Mouse (Mus musculus): Measurements from ENCODE around the gene Mtln.

Gene Mtln

DNA sequence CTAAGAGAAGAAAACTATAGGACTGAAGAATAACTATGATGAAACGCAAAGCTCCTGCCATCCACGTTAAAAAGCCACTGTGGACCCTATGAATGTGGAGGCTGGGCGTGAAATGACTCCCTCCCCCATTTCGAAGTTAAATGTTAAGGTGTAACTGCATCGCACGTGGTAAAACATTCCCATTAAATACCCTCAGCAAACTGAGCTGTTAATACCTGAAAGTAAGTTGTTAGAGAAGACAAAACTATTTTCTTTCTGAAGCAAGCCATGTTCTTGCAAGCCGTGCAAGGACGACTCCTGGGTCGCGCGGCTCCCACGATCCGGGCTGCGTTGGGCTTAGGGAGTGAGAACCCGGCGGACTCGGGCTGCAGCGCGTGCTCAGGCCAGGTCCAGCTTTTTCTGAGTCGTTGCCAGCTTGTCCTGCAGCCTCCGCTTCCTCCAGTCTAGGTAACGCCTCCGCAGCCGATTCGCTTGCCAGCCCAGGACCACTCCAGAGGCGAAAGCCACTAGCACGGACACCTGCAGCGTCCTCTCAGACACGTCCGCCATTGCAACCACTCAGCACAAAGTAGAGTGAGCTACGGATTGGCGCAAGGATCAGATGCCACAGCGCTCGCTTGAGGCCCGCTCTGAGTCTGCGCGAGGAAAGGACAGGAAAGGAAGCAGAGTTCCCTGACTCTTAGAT, at the start of gene Mtln:
Gene Mtln (minus strand): TSS at position 570 of the 685 bp plus-strand sequence.
- peak; percentile 79 to 85 for DNase-seq (ENCODE audit: low spot score in 2 of 2)

DNA sequence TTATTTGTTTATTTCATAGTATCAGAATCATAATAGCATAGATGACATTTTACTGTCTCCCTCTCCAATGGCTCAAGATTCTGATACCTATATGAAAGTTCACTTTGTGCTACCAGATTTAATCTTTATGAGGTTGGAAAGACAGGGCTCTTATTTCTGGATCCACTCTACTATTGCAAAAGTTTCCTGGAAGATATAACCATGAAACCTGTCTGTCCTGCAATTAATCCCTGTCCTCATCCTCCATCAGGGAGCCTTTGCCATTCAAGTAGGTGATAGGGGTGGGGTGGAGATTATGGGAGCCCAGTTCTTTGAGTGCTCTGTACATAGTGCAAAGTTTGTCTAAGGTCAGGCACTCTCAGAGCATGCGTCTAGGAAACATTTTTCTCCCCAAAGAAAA, 49.1 kb upstream of the Mtln start:
- no peak for DNase-seq (ENCODE audit: low spot score in 2 of 2)

DNA sequence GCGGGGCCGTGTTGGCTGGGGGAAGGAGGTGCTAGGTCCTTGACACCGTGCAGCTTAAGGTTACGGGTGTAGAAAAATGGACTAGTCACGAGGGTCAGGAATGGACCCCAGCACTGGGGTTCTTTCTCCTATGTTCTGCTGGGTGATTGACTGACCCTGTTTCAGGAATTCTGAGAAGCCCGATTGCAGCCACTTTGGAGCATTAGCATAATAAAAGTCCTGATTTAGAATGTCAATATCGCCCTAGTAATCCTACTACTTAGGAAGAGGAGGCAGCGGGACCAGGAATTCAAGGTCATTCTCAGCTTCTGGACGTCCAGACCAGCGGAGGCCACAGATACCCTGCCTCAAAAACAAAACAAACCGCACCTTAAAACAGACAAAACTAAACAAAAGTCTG, 47.1 kb upstream of the Mtln start:
- DNase-seq (ENCODE audit: low spot score in 2 of 2), result no peak

DNA sequence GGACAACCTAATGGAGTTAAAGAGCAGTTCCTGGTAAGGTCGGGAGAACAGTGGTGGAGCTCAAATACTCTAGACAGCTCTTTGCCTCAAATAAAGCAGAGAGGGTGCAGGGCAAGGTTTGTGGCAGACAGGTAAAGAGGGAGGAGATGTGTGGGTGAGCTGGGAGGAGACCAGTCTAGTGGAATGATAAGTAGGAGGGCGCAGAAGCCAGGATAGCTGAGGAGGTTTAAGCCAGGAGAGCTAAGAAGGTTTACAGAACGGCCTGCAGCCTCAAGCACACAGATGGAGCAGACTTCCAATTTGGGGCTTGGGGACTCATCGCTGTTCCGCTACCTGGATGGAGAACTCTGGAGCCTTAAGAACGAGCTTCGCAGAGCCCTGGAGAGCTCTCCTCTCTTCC, 46.3 kb upstream of the Mtln start, which contains the start of gene Acoxl:
Gene Acoxl (plus strand): TSS at position 301 of the 400 bp plus-strand sequence.
- DNase-seq (ENCODE audit: low spot score in 2 of 2), result no peak

DNA sequence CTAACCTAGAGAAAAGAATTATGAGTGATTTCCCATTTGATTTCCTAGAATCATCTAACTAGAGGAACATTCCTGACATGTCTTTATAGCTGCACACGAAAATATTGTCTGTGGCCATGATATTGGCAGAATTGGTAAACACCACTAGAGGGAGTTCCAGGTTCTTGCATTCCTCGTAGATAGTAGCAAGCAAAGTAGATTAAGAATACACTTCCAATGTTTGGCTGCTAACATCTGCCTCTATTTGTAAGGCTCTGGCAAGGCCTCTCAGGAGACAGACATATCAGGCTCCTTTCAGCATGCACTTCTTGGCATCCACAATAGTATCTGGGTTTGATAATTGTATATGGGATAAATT, 40.5 kb upstream of the Mtln start:
- DNase-seq (ENCODE audit: low spot score in 2 of 2), result no peak

DNA sequence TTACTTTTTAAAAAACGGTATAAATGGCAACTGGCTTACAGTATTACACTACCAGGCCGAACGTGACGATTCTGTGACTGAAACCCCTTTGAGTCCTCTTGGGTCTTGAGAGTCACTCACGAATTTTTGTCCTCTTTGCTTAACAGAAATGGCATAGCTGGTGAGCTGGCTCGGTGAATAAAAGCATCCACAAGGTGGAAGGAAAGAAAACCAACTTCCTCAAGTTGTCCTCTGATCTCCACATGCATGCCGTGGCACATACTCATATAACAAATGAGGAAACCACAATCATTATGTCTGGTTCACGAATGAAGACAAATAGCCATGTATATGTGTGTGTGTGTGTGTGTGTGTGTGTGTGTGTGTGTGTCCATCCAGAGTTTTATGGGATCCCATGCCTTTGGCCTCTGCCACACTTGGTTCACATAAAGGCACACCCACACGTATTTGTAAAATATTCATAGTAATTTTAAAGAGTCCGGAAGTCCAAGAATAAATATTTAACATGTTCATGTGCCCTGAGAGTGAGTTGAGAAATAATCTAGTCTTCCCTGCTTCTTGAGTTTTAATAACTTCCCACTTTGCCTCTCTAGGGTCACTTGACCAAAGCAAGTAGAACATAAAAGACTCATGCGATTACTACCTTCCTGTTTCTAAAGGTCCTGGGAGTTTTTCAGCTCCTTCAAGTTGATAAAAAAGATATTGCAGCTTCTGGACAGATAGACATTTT, 40.0 kb upstream of the Mtln start:
- no peak for DNase-seq (ENCODE audit: low spot score in 2 of 2)

DNA sequence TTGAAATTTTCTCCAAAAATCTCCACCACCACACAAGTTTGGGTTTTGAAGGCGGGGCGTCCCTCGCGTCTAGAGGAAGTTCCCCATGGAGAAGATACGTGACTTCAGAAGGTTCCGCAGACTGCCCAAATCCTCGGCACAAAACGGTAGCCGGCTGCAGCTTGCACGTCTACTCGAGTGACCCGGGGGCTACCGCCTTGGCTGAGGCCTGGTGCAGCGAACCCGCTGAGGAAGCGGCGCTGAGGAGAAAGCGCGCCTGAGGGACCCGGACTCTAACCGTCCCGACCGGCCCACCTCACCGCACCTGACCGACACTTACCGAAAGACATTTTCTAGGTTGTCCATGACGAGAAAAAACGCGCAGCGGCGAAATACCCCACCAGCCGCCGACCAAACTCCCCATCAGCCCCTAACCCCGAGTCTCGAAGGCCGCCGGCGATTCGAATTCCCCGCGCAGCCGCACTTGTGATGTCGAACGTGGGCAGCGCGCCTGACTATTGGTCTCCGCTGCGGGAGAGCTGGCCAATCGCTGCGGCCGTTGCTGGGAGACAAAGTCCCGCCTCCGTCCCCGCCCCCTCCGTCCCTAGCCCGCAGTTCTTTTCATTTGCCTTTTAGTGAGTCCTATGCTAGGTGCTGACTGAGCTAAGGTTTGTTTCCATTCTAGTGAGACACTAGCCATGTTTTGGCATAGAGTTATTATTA, 39.3 kb upstream of the Mtln start, which contains the start of gene Bub1:
Gene Bub1 (minus strand): TSS at position 465 of the 702 bp plus-strand sequence.
- DNase-seq (ENCODE audit: low spot score in 2 of 2), result peak; percentile 89 to 93

DNA sequence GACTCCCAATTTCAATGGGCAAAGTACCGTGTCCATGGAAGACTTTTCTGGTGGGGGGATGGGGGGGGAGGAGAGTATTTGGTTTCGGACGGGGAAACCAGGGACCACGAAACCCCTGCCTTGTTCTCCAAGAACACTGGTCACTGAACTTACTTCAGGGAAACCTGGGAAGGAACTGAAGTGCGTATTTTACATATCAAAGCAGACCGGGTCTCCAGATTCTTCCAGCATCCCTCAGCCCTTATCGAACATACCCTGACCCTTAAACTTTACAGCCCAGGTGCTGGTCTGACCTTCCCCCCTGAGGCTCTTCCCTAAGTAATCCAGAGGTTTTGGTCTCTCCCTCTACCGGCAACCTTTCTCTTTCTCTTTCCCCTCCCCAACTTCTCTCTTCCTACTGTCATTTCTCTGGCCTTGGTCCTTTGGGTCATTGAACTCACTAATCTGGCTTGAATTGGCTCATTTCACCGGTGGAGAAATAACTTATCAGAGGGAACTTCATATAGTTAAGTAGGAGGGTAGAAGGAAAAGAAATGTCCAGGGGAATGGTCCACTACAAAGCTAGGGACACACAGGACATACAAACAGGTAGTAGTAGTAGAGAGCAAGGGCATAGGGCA, 2.5 kb downstream of the Mtln start:
- no peak for DNase-seq (ENCODE audit: low spot score in 2 of 2)

DNA sequence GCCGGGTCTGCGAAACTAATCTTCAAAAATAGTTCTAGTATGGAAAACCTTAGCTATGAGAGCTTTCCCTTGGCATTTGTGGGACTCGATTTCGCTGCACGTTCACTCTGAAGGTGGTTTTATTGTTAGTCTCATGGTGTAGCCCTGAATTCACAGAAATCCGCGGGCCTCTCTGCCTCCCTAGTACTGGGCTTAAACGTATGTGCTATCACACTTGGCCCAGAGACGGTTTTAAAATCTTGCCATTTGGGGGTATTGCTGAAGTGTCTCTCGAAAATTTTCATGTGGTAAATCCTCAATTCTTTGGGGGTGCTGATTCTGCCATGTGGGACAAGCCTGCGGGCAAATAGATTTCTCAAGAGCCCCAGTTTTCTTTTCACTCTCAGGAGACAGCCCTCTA, 3.1 kb downstream of the Mtln start:
- DNase-seq (ENCODE audit: low spot score in 2 of 2), result no peak

DNA sequence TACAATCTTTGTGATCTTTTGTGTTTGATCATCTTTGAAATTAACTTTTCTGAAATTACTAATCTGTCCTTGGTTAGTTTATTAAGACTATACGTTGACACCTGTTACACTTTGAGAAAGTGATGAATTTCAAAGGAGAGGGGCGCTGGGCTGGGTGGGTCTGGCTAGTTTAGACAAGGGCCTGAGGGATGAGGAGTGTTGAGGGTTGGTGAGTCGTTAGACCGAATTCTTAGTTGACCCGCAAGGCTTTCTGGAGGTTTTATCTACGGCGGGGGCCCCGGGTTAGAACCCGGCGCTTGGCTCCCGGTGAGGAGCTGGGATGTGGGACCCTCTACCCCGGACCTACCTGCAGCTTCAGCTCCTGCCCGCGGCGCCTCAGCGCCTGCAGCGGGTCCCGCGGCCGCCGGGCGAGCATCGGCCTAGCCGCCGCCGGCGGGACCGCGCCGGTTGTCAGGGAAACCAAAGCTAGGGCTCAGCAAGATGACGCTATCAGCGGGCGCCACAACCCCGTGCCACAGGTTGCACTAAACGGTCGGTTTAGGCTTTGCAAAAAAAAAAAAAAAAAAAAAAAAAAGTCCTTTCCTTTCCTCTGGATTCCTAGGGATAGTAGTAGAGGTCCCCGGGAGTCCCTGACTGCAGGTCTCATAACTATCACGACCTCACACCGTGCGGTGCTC, 3.7 kb downstream of the Mtln start, which contains the start of gene Nphp1:
Gene Nphp1 (minus strand): TSS at position 458 of the 677 bp plus-strand sequence.
- peak; percentile 77 to 86 for DNase-seq (ENCODE audit: low spot score in 2 of 2)

DNA sequence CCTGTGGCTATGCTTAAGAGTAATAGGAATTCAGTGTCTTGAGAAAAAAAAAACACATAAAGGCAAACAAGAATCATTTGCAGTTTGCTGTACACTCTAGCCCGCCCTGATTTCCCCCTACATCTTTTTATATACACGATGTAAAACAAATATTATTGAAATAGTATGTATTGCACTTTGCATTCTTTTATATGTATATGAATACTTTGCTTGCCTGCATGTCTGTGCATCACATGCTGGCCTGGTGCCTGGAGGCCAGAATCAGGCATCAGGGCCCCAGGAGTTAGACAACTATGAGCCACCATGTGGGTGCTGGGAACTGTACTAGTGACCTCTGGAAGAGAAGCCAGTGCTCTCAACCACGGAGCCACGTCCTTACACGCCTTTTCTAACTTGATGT, 5.1 kb downstream of the Mtln start:
- no peak for DNase-seq (ENCODE audit: low spot score in 2 of 2)

DNA sequence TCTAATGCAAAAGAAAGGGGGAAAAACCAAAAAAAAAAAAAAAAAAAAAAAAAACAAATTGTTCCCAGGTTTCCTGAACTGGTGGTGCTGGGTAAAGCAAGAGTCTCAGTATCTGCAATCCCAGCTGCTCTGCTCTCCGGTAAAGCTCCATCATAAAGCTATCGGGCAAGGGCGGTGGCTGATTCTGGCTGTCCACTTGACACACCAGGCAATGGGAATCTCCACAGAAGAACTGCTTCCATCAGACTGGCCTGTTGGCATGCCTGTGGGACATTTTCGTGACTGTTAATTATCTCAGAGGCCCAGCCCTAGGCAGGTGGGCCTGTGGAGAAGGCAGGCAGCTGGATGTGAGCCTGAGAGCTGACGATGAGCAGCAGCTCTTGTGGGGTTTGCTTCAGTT, 13.8 kb downstream of the Mtln start:
- peak in 1 of 2 experiments; percentile 52 for DNase-seq (ENCODE audit: low spot score in 2 of 2)

DNA sequence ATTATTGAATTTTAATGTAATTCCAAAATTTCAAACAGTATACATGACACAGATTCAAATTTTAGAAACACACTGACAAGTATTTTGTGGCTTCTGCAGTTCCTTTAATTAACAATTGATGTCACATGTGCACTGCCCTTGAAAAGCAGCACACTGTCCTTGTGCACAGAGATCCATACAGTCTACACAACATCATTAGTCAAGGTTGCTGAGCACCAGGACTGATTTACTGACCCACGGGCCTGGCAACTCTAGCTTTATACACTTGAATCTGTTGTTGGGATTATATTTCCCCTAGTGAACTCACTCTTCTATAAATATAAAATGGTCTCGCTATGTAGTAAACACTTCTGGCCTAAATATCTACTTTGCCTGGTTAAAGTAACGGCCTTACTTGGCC, 17.3 kb downstream of the Mtln start:
- no peak for DNase-seq (ENCODE audit: low spot score in 2 of 2)

DNA sequence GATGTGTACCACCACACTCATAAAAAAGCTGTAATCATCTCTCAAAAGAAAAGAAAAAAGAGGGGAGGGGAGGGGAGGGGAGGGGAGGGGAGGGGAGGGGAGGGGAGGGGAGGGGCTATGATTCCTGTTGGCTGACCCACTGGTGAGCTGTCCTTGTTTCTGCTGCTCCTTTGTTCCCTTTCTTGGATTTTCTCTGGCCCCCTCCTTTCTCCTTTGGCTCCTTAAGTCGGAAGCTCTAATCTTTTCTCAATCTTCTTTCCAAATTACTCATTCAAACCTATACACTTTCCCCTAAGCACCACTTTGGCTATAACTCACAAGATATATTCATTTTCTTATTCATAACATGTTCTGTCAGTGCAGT, 17.7 kb downstream of the Mtln start:
- no peak for DNase-seq (ENCODE audit: low spot score in 2 of 2)

DNA sequence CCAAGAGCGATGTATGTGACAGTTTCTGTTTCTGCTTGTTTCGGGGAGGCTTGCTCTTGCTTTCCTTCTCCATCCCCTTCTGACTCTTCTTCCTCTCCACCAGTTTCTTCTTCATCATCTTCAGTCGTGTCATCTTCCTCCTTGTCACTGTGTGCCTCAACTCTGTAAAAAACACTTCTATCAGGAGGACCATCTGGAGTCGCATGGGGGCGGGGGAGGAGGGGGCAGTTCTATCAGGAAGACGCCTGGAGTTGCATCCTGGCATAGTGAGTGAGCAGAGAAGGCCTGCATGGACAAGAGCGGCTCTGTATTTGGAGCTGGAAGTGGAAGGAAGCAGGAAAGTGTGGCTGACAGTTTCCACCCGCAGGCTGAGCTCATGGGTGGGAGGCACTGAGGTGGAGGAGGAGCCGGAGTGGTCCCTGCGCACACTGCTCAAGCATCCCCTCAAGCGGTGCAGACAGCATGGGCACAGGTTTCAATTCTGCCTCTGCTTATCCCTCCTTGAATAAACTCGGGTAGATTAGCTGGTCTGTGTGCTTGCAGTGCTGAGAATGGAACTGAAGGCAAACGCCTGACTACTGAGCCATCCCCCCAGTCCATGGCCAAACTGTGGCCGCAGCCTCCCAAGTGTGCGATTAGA, 18.2 kb downstream of the Mtln start:
- no peak for DNase-seq (ENCODE audit: low spot score in 2 of 2)

DNA sequence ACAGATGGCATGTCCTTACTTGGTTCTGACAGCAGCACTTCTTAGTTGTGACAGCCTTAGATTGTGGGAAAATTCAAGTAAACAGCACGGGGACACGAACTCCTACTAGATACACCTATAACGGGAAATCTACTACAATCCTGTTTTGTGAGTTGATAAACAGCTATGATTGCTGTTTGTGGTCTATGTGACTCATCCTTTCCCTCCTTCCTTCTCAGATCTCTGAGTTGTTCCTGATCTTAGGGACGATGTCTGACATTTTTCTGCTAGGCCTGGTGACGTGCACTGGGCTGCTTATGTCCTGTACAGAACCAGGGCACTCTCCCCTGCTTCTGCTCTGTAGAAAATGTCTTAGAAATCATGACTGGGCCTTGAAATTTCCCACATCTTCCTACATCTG, 30.7 kb downstream of the Mtln start:
- no peak for DNase-seq (ENCODE audit: low spot score in 2 of 2)

DNA sequence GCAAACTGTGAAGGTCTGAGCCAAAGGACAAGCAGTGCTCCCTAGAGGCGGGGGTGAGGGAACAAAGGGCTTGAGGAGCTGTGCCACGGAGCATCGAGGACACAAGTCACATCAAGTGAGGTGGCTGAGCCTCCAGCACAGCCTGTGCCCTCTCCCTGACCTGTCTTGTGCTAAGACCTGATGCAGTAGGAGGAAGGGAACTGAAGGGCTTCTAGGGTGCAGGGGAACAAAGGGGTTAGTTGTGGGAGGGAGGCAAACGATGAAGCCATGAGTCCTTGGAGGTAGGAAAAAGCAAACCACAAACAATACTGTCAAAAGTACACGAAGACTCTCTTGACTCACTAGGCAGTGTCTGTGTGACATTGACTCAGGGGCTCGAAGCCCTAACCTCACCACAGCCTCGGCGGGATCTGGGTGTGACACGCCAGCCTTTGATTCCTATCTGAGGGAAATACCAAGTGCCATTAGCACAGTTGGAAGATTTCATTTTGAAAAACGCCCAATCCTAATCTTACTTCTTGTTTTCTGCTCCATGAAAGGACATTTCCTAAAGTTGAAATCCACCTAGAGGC, 31.8 kb downstream of the Mtln start:
- DNase-seq (ENCODE audit: low spot score in 2 of 2), result no peak

DNA sequence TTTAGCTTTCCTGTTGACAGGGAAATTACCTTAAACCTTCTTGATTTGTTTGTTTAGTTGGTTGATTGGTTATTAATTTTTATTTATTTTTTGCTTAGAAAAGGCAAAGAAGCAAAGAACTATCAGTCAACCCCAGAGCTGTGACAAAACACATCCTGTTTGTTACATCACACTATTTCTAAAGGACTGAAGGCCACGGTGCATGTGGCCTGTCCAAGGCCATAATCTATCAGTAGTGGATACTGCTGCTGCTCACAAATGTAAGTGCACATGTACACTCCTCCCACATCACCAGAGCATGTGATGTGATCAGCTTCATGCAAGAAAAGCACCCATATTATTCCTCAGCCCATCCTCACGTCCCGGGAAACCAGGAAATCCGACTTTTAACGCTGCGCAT, 32.3 kb downstream of the Mtln start:
- DNase-seq (ENCODE audit: low spot score in 2 of 2), result no peak

DNA sequence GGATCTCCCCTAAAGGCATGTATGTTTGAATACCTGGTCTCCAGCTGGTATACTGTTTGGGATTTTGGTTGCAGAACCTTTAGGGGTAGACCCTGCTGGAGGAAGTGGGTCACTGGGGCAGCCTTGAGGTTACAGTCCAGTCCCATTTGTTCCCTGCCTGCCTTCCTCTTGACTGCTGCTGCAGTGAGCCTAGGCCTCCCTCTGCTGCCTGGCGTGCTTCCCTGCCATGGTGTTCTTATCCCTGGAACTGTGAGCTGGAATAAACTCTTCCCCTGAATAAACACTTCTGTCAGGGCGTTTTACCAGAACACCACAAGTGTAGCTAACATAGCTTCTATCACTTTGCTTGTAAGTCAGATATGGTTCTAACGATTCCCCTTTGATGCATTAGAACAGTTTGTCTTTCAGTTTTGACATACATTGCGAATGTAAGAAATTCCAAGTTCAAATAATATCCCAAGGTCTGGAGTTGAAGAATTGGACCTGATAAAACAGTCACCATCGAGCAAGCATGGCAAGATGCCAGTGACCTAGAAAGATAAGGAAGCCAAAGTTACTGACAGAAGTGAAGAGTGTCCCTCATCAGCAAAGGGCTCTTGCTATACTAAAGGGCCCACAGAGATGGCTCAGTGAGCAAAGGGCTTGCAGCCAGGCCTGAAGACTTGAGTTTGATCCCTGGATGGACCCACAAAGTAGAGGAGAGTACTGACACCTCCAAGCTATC, 33.0 kb downstream of the Mtln start:
- no peak for DNase-seq (ENCODE audit: low spot score in 2 of 2)

DNA sequence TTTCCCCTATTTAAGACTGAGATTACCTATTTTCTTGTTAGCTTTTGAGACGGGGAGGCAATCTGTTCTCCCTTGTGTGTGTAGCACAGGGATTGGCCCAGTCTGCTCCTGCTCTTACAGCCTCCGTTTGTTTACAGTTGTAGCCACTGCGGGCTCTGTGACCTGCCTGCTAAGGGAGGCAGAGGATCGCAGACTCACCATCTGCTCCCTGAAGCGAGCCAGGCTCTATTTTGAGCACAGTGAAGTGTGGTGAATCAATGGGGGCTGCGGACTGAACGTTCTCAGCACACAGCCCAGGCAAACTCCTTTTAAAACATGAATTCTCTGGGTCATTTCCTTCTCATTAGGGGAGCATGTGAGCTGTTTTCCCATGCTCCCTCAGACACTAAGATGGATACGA, 35.1 kb downstream of the Mtln start:
- DNase-seq (ENCODE audit: low spot score in 2 of 2), result no peak
